Mouse (Mus musculus): ENCODE results near the gene Fpgs. TPM values are rescaled to one million over a fixed set of nuclear protein-coding genes. Genes with fewer than 3 reads are reported as not detected.

Fpgs gene
- polyA plus RNA-seq, 1 experiment from 2014 or later, result 36.1 TPM

DNA sequence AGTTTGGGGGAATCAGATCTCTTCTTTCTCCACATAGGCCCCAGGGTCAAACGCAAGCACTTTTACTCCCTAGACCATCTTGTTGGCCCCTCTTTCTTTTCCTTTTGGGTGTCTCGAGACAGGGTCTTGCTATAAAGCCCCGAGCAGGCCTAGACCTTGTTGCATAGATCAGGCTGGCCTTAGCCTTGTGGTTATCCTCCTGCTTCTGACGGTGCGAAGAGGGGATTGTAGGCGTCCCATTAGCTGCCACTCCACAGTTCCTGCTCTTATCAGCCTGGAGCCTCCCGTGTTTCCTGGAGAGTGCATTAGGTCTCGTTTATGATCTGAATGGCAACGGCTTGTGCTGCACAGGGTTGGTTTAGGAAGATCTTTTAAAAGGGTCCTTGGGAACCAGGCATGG is 59.9 kb downstream of the Fpgs start:
- Histone ChIP-seq H3K36me3 (ENCODE audit: insufficient read depth, low read length) (no peaks in the 10 kb centered on the region), H3K9me3 (replicated peaks; ENCODE audit: low read length) (no peaks in the 10 kb centered on the region), H3K9ac (ENCODE audit: low read depth, low read length) (no peak overlapping the region), H3K27ac (no peak overlapping the region), H3K4me2 (ENCODE audit: low read length) (no peak overlapping the region), H3K4me1 (replicated peaks; ENCODE audit: insufficient read depth, low read length) (peaks cover 8% of the 10 kb centered on the region; the same call in 1 of the 2 replicates), H3K4me3 (replicated peaks; ENCODE audit: low read depth, low read length) (no peak overlapping the region), H3K27me3 (ENCODE audit: insufficient read depth, low read length) (no peaks in the 10 kb centered on the region)
- 56% methylated on average over 9 of the region's 9 CpGs for WGBS
- TF ChIP-seq CTCF (IDR thresholded peaks at IDR 0.05; ENCODE audit: low read depth), result no peak
- ATAC-seq (replicated peaks; ENCODE audit: low FRiP score, low read depth), result no peak
- no peak for DNase-seq (ENCODE audit: low spot score)

GRCm38 (mm10) chr2:32642813-32643212 is 61.1 kb downstream of the Fpgs start:
- TF ChIP-seq CTCF (IDR thresholded peaks at IDR 0.05; ENCODE audit: low read depth), result no peak
- Histone ChIP-seq H3K27me3 (ENCODE audit: insufficient read depth, low read length) (no peaks in the 10 kb centered on the region), H3K36me3 (ENCODE audit: insufficient read depth, low read length) (no peaks in the 10 kb centered on the region), H3K9ac (ENCODE audit: low read depth, low read length) (no peak overlapping the region), H3K27ac (0 out of 2 replicates have a peak overlapping the region, but pooled peaks have one; percentile 31), H3K4me2 (ENCODE audit: low read length) (no peak overlapping the region), H3K4me3 (replicated peaks; ENCODE audit: low read depth, low read length) (no peak overlapping the region), H3K9me3 (replicated peaks; ENCODE audit: low read length) (no peaks in the 10 kb centered on the region), H3K4me1 (replicated peaks; ENCODE audit: insufficient read depth, low read length) (peaks cover 12% of the 10 kb centered on the region)
- no peak for DNase-seq (ENCODE audit: low spot score)
- WGBS, result 62% methylated on average over 7 of the region's 7 CpGs
- no peak for ATAC-seq (replicated peaks; ENCODE audit: low FRiP score, low read depth)

DNA sequence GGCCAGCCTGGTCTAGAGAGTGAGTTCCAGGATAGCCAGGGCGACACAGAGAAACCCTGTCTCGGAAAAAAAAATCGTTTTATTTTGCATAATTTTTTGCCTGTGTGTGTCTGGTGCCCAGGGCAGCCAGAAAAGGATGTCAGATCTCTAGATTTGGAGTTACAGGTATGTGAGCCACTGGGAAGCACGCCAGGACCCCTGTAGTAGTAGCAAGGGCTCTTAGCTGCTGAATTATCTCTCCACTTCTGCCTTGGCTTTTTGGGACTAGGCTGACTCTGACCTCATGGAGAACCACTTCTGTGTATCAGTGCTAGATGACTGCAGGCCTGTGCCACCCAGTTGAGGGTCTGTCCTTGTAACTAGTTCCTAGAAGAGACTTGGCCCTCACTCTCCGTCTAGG is 62.1 kb downstream of the Fpgs start:
- no peak overlapping the region for H3K4me2 ChIP-seq (ENCODE audit: low read length)
- DNase-seq (ENCODE audit: low spot score), result no peak
- ATAC-seq (replicated peaks; ENCODE audit: low FRiP score, low read depth), result no peak
- H3K9me3 ChIP-seq (replicated peaks; ENCODE audit: low read length), result no peaks in the 10 kb centered on the region
- no peak for TF ChIP-seq CTCF (IDR thresholded peaks at IDR 0.05; ENCODE audit: low read depth)
- no peak overlapping the region for H3K27ac ChIP-seq
- no peak overlapping the region for H3K9ac ChIP-seq (ENCODE audit: low read depth, low read length)
- H3K4me3 ChIP-seq (replicated peaks; ENCODE audit: low read depth, low read length), result no peak overlapping the region
- WGBS, result 80% methylated on average over 5 of the region's 5 CpGs
- H3K27me3 ChIP-seq (ENCODE audit: insufficient read depth, low read length), result no peaks in the 10 kb centered on the region
- no peaks in the 10 kb centered on the region for H3K36me3 ChIP-seq (ENCODE audit: insufficient read depth, low read length)
- peaks cover 17% of the 10 kb centered on the region for H3K4me1 ChIP-seq (replicated peaks; ENCODE audit: insufficient read depth, low read length)

GRCm38 (mm10) chr2:32640550-32641051 is 63.3 kb downstream of the Fpgs start:
- H3K4me2 ChIP-seq (ENCODE audit: low read length), result no peak overlapping the region
- no peak for DNase-seq (ENCODE audit: low spot score)
- H3K27me3 ChIP-seq (ENCODE audit: insufficient read depth, low read length), result no peaks in the 10 kb centered on the region
- H3K4me1 ChIP-seq (replicated peaks; ENCODE audit: insufficient read depth, low read length), result peaks cover 16% of the 10 kb centered on the region
- no peaks in the 10 kb centered on the region for H3K36me3 ChIP-seq (ENCODE audit: insufficient read depth, low read length)
- H3K4me3 ChIP-seq (replicated peaks; ENCODE audit: low read depth, low read length), result no peak overlapping the region
- no peak for TF ChIP-seq CTCF (IDR thresholded peaks at IDR 0.05; ENCODE audit: low read depth)
- H3K27ac ChIP-seq, result no peak overlapping the region
- 49% methylated on average over 6 of the region's 6 CpGs for whole genome bisulfite sequencing
- H3K9ac ChIP-seq (ENCODE audit: low read depth, low read length), result no peak overlapping the region
- no peak for ATAC-seq (replicated peaks; ENCODE audit: low FRiP score, low read depth)
- H3K9me3 ChIP-seq (replicated peaks; ENCODE audit: low read length), result no peaks in the 10 kb centered on the region

- DNase-seq (ENCODE audit: low spot score) (no peak), ATAC-seq (replicated peaks; ENCODE audit: low FRiP score, low read depth) (no peak)
- no peak overlapping the region for H3K27ac ChIP-seq
- no peak overlapping the region for H3K4me2 ChIP-seq (ENCODE audit: low read length)
- WGBS, result 71% methylated on average over 1 of the region's 1 CpGs
- H3K36me3 ChIP-seq (ENCODE audit: insufficient read depth, low read length), result no peaks in the 10 kb centered on the region
- no peaks in the 10 kb centered on the region for H3K9me3 ChIP-seq (replicated peaks; ENCODE audit: low read length)
- no peak overlapping the region for H3K9ac ChIP-seq (ENCODE audit: low read depth, low read length)
- TF ChIP-seq CTCF (IDR thresholded peaks at IDR 0.05; ENCODE audit: low read depth), result no peak
- H3K4me3 ChIP-seq (replicated peaks; ENCODE audit: low read depth, low read length), result no peak overlapping the region
- no peaks in the 10 kb centered on the region for H3K27me3 ChIP-seq (ENCODE audit: insufficient read depth, low read length)
- H3K4me1 ChIP-seq (replicated peaks; ENCODE audit: insufficient read depth, low read length), result peaks cover 9% of the 10 kb centered on the region
Measured at GRCm38 (mm10) chr2:32639632-32640031, 64.3 kb downstream of the Fpgs start.

GRCm38 (mm10) chr2:32637778-32638281 is 66.1 kb downstream of the Fpgs start:
- 0 out of 2 replicates have a peak overlapping the region, but pooled peaks have one; percentile 27 for H3K9ac ChIP-seq (ENCODE audit: low read depth, low read length)
- peak overlapping the region; percentile 70 for H3K27ac ChIP-seq
- H3K4me3 ChIP-seq (replicated peaks; ENCODE audit: low read depth, low read length), result no peak overlapping the region
- no peaks in the 10 kb centered on the region for H3K36me3 ChIP-seq (ENCODE audit: insufficient read depth, low read length)
- H3K4me2 ChIP-seq (ENCODE audit: low read length), result no peak overlapping the region
- no peaks in the 10 kb centered on the region for H3K9me3 ChIP-seq (replicated peaks; ENCODE audit: low read length)
- TF ChIP-seq CTCF (IDR thresholded peaks at IDR 0.05; ENCODE audit: low read depth), result no peak
- H3K27me3 ChIP-seq (ENCODE audit: insufficient read depth, low read length), result no peaks in the 10 kb centered on the region
- H3K4me1 ChIP-seq (replicated peaks; ENCODE audit: insufficient read depth, low read length), result peaks cover 9% of the 10 kb centered on the region
- DNase-seq (ENCODE audit: low spot score) (peak; percentile 76), ATAC-seq (replicated peaks; ENCODE audit: low FRiP score, low read depth) (peak; percentile 50; the same call in 1 of the 2 replicates)
- 13% methylated on average over 11 of the region's 11 CpGs for WGBS

- DNase-seq (ENCODE audit: low spot score) (no peak), ATAC-seq (replicated peaks; ENCODE audit: low FRiP score, low read depth) (no peak)
- Histone ChIP-seq H3K36me3 (ENCODE audit: insufficient read depth, low read length) (no peaks in the 10 kb centered on the region), H3K4me3 (replicated peaks; ENCODE audit: low read depth, low read length) (no peak overlapping the region), H3K27ac (0 out of 2 replicates have a peak overlapping the region, but pooled peaks have one; percentile 70), H3K9me3 (replicated peaks; ENCODE audit: low read length) (no peaks in the 10 kb centered on the region), H3K4me1 (replicated peaks; ENCODE audit: insufficient read depth, low read length) (peaks cover 9% of the 10 kb centered on the region), H3K4me2 (ENCODE audit: low read length) (no peak overlapping the region), H3K9ac (ENCODE audit: low read depth, low read length) (no peak overlapping the region), H3K27me3 (ENCODE audit: insufficient read depth, low read length) (no peaks in the 10 kb centered on the region)
- TF ChIP-seq CTCF (IDR thresholded peaks at IDR 0.05; ENCODE audit: low read depth), result no peak
- WGBS, result 67% methylated on average over 7 of the region's 7 CpGs
Measured at GRCm38 (mm10) chr2:32636617-32637016, 67.3 kb downstream of the Fpgs start.
